Mouse (Mus musculus) gastrocnemius, adult 8-10 months (tissue): Measurements from ENCODE around the gene Ap3b1. TPM values are rescaled to one million over a fixed set of nuclear protein-coding genes. Genes with fewer than 3 reads are reported as not detected.

ENCODE experiments used
- DNase-seq, 2 experiments: peaks; one replicate each; pipeline ENCODE4 v3.0.0; 2022; ENCODE audit warnings: low spot score in 2 of 2
- microRNA-seq: library from miRNA; unstranded; fragments of <30 nt; microRNA quantifications from one replicate; pipeline ENCODE4 v1.2.0, GENCODE M21; 2022
- total RNA-seq, 4 experiments: library from RNA; stranded (reverse); gene quantifications; 2 replicates each; pipeline ENCODE4 v1.2.4; 2022

The Ap3b1 gene
- total RNA-seq, 4 experiments from 2014 or later, result 23.8 to 25.9 (median 24.7) TPM

DNA sequence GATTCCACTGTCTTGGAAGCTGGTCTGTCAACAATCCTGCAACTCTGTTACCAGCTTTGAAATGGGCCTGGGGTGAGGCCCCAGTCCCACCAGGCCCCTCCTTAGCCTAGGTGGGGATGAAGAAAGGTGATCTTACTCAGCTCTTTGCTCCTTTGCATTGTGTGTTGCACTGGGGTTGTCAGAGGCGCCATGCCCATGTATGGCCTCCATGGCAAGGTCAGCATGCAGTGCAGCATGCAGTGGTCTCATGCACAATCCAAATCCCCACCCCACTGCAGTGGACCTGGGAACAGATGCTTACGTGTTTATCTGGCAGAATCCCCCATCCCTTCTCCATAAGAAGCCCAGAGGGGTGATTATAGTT is 218.4 kb downstream of the Ap3b1 start:
- DNase-seq, result no peak

DNA sequence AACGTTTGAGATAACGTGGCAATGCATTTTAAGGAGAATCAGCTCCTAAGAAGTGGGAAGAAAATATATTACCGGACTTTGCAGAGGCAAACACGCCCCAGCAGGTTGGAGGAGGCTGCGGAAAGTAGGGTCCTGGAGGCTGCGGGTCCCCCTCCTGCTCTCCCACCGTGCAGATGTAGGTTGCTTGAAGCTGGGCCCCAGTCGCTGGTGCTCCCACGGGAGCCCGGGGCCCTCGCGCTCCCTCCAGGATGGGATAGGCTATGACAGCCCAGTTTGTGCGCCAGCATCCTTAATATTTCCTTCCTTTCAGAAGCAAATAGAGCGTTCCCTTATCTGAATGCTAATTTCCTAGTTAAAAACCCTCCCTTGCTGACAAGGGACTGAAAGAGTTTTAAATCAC is 236.5 kb downstream of the Ap3b1 start:
- DNase-seq, result no peak

DNA sequence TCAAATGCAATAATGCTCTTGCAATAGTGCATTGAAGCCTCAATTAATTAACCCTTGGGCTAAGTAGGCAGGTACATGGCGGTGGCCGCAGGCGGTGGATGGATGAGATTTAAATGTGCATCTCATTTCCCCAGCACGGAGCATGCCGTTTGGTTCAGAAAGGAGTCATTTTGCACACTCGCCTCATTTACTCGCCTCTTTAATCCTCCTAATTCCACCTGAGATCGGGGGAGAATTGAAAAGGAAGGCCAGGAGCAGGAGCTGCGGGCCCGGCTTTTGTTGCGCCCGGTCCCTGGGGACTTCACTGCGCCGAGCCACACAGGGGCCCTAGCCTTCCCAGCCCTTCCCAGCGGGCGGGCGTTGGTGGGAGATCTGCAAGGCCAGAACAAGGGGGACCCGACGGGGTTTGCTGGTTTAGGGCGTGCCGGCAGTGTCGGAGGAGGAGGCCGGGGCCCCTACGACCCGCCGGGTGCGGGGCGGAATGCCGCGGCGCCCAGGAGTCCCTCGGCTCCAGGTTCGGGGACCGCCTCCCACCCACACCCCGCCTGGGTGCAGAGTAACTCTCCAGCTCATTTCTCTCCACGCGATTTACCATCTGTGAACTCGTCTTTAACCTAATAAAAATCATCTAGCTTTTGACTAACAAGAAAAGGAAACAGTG is 237.1 kb downstream of the Ap3b1 start:
- DNase-seq, result no peak

DNA sequence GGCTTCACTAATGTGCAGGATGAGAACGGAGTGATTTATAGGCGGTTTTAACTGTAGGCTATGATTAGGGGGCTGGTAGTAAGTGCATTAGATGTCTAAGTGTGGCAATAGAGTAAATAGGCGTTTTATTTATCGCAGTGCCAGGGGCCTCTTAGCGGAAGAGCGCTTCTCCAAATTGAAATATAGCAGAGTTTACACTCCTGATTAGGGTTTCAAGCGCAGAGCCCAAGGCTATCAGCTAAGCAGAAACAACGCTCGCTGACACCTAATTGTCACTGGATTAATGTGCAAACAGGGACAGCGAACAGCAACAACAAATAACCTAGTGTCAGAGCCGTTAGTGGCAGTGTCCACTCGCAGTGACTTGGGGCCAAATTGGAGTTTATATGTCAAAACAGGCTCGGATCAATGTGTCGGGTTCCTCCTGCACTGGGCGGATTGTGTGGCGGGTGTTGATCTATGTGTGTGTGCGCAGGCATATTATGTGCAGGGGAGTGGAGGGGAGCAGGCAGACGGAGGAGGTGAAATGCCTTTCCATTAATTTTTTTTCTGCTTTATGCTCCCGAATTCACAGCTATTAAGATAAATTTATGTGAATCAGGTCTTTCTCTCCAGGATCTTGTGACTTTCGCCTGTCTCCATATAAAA is 237.8 kb downstream of the Ap3b1 start:
- no peak for DNase-seq

DNA sequence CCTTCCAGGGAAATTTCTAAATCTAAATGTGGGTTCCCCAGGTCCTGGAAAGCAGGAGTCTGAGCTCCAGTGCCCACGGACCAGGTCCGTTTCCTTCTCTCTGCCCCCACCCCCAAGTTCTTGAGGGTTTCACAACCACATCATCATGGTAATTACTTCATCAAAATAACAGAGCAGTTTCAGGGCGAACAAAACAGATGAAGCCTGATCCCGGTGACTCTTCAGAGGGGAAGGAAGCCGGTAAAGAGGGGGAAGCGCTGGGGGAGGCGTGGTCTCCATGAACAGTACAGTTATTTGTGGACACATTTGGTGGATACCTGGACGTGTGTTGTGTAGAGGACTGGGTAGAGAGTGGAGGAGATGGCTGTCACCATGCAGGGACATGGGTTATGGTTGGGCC is 241.0 kb downstream of the Ap3b1 start:
- DNase-seq, result no peak

DNA sequence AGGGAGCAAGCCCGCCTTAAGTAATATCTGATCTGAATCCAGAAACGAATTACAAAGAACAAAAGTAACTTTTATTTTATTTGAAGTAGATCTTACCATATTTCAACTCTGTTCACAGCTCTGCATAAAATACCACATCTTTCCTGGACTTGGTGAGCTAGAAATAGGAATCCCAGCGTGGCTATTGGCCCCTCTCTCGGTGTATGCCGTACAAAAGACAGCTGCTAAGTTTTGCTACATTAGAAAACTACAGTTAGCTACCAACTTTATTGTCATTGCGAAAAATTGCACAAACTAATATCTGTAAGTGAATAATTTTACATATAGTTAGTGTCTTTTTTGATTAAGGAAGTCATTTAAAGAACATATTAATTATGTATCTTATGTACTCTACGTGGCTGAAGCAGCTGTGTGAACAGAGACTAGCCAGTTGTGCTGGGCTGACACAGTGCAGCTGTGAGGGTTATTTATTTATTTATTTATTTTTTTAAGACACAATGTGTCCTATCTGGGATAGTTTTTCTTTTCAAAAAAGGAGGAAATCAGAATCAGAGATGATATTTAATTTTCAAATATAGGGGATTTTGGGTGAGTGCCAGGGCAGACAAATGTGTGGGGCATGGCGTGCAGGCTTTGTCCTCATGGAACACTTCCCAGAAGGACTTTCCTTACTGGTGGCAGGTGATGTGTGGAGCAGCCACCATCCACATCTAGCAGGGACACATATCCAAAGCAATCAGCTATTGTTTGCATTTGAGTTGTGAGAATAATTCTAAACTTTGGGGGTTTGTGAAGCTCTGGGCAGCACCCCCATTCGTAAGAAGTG is 248.5 kb downstream of the Ap3b1 start:
- DNase-seq, result no peak

DNA sequence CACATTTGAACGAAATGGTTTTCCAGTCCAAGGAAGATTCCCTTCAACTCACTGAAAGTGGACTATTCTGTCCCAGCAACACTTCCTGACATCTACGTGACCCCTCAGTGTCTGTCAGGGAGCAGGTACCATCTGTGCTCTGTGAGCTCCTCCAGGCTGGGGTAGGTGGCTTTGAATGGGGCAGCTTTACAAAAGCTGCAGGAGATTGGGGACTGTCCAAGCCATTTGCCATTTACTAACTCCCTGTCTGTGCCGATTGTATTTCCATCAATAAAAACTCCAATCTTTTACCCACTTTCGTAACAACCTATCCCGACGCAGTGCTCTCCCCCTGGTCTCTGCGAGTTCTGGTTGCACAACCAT is 249.1 kb downstream of the Ap3b1 start:
- no peak for DNase-seq

DNA sequence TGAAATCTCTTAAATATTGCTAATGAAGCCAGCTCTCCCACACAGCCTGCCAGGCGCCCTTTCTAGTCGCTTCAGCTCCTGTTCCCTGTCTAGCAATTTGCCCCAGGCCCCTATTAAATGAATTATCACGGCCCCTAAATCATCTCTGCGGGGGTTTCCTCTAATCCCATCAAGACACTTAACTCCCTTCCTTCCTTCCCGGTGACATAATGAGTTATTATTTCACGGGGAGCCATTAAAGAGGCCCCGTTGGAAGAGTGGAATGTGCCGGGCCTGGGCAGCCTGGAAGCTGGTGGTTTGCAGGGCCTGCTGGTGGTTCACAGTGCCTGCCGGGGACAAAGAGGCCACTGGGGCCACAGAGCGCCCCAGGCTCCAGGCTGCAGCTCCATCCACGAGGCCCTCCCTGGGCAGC is 249.7 kb downstream of the Ap3b1 start:
- DNase-seq, result no peak

DNA sequence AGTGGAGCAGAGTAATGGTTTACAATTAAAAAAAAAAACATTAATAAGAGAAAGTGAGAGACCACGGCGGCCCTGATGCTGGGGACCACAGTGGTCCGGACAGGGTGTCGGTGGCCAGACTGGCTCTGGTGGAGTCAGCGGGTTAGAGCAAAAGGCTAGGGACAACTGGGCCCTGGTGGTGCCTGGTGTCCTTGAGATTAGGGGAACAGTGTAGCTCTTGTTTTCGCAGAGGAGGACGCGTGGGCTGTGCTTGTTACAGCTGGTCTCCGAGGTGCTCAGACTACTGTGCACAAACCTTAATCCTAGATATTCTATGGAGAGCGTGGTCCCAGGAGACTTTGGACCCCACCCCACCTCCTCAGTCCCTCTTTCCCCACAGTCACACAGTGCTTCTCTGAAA is 250.2 kb downstream of the Ap3b1 start:
- no peak for DNase-seq

Small RNAs within 50 kb of the gene (microRNA-seq; reads per million reads assigned to microRNA genes)
- gene Gm25109, result not detected

Other genes starting within 250 kb of the Ap3b1 start
- 10 to 100 TPM; 18.0 to 21.6 (median 18.9) TPM for gene Scamp1, start 73.1 kb upstream of the Ap3b1 start, total RNA-seq